ENCODE assay signal across 8 mouse cellular contexts in the genomic region with DNA sequence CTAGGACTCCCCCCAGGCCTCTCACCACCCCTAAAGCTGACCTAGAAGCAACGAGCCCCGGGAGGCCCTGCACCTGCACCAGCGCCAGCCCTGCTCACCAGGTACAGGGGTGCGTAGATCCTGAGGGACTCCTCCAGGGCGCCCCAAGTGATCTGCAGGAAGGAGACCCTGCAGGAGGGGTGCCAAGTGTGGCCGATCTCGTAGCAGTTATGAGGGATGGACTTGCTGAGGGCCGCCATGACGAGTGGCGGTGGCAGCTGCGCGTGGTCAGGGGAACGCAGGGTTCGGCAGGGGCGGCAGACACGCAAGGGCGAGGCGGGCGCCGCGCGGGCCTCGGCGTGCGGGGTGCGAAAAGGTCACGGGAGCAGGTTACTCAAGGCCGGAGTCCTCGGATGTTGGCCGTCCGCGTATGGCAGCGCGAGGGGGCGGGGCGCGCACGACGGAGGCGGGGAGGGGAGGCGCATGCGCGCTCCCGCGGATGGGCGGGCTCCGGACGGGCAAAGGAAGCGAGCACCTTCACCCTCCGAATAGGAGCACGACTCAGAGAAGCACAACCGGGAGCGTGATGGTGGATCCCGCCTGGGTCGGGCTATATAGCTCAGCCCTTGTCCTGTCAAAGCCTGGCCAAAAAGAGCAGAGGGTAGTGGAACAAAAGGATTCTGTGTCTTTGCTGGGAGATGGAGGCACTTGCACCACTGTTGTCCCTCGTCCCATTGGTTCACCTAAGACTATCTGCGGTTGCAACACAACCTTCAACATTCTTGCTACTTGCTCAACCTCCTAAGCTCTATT.
DNase-seq lines count a peak whose midpoint lies in the region; ATAC-seq and TF ChIP-seq lines count a peak whose summit lies in the region.

No protein-coding gene starts in this region.

- peaks cover 59% of the 10 kb centered on the region for H3K4me1 ChIP-seq in E14TG2a.4 (replicated peaks; ENCODE audit: low read depth, low read length)
- peaks cover 33% of the 10 kb centered on the region for H3K4me1 ChIP-seq in forebrain, embryonic 13.5 days
- H3K4me1 ChIP-seq in neural tube, embryonic 15.5 days: peaks cover 33% of the 10 kb centered on the region

- intact Hi-C loops in heart, postnatal 14 days (cut with DNase I): loop anchor here (5.0 kb wide), 2 partner anchors 34 to 64 kb away; a partner anchor contains a TSS

- WGBS in forebrain, embryonic 13.5 days: under 1% methylated on average over 57 of the region's 57 CpGs
- WGBS in neural tube, embryonic 15.5 days: under 1% methylated on average over 57 of the region's 57 CpGs

- H3K4me2 ChIP-seq in forebrain, embryonic 13.5 days: peak overlapping the region; percentile 92
- peak overlapping the region; percentile 65 for H3K4me2 ChIP-seq in neural tube, embryonic 15.5 days

- H3K27ac ChIP-seq in forebrain, embryonic 13.5 days: peak overlapping the region; percentile 51
- peak overlapping the region; percentile 86 for H3K27ac ChIP-seq in neural tube, embryonic 15.5 days (replicated peaks)

- H3K9me3 ChIP-seq in E14TG2a.4 (ENCODE audit: low read length): no peaks in the 10 kb centered on the region
- H3K9me3 ChIP-seq in forebrain, embryonic 13.5 days (replicated peaks): no peaks in the 10 kb centered on the region
- no peaks in the 10 kb centered on the region for H3K9me3 ChIP-seq in neural tube, embryonic 15.5 days (replicated peaks)

- DNase-seq in c-Kit-positive CD71-positive TER-119-positive erythroid progenitor cells, embryonic 14.5 days (ENCODE audit: low spot score): peak; percentile 81
- DNase-seq in heart, postnatal 14 days: peak; percentile 96
- peak; percentile 94 for DNase-seq in layer of hippocampus, adult 11-12 months (ENCODE audit: low spot score)
- peak; percentile 94 to 95 for DNase-seq in lung, adult 18-20 months
- DNase-seq in testis, postnatal 14 days (ENCODE audit: low spot score): peak; percentile 90

- peak; percentile 95 for ATAC-seq in forebrain, embryonic 13.5 days
- ATAC-seq in neural tube, embryonic 15.5 days (ENCODE audit: low FRiP score): peak; percentile 95

- peaks cover 10% of the 10 kb centered on the region for H3K36me3 ChIP-seq in E14TG2a.4 (ENCODE audit: insufficient read depth, low read length)
- no peaks in the 10 kb centered on the region for H3K36me3 ChIP-seq in forebrain, embryonic 13.5 days (ENCODE audit: poor library complexity, severe bottlenecking)
- H3K36me3 ChIP-seq in neural tube, embryonic 15.5 days: no peaks in the 10 kb centered on the region

- peak overlapping the region; percentile 96 for H3K9ac ChIP-seq in forebrain, embryonic 13.5 days
- H3K9ac ChIP-seq in neural tube, embryonic 15.5 days (replicated peaks): peak overlapping the region; percentile 86

- peak overlapping the region; percentile 97 for H3K4me3 ChIP-seq in E14TG2a.4 (replicated peaks; ENCODE audit: low read length)
- peak overlapping the region; percentile 95 for H3K4me3 ChIP-seq in forebrain, embryonic 13.5 days
- H3K4me3 ChIP-seq in neural tube, embryonic 15.5 days (replicated peaks): peak overlapping the region; percentile 66

- TF ChIP-seq CTCF in E14TG2a.4 (conservative IDR thresholded peaks at IDR 0.05; ENCODE audit: low read length): no peak

- no peaks in the 10 kb centered on the region for H3K27me3 ChIP-seq in E14TG2a.4 (ENCODE audit: insufficient read depth, low read length)
- H3K27me3 ChIP-seq in forebrain, embryonic 13.5 days: no peaks in the 10 kb centered on the region
- H3K27me3 ChIP-seq in neural tube, embryonic 15.5 days (replicated peaks): no peaks in the 10 kb centered on the region

Comparison
In these comparisons a context has a peak if more than half of its experiments do, and no peak if none do; other contexts are left out.
1. Peak in every context shown above with its lines: DNase-seq, ATAC-seq, H3K4me3 ChIP-seq and H3K27ac ChIP-seq.